Mouse (Mus musculus): Measurements from ENCODE around the gene Lss. TPM values are rescaled to one million over a fixed set of nuclear protein-coding genes. Genes with fewer than 3 reads are reported as not detected.

The Lss gene
- polyA plus RNA-seq, 1 experiment from 2014 or later: 62.4 TPM

DNA sequence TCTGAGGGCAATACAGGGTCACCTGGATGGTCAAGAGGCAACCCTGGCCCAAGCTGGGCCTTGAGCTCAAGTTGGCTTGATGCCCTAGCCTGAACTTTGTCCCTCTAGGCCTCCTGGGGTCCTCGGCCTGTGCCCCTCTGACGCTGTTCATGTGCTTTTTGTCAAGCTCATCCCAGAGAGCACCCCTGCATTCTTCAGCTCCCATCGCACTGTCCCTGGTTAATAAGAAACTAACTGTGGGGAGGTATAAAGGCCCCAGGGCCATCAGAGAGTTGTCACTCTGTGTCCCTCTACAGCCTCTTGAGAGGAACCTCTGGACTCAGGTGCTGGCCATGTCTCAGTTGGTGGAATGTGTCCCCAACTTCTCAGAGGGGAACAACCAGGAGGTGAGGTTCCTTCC, 44.0 kb downstream of the Lss start, which contains the start of gene Ftcd:
Gene Ftcd, plus strand, starts transcription at position 275 of the 400 bp plus-strand sequence.
- H3K27me3 ChIP-seq (replicated peaks; ENCODE audit: control insufficient read depth, insufficient read depth, low read length): no peaks in the 10 kb centered on the region
- H3K4me3 ChIP-seq (ENCODE audit: low read depth, low read length): no peak within 1 kb of the TSS
- no peak for DNase-seq (ENCODE audit: low spot score)
- no peaks in the 10 kb centered on the region for H3K36me3 ChIP-seq (ENCODE audit: control insufficient read depth, insufficient read depth, low read length)
- no peak within 1 kb of the TSS for H3K27ac ChIP-seq (ENCODE audit: low read depth)
- 64% methylated on average over 3 of the region's 3 CpGs for WGBS
- H3K9ac ChIP-seq (ENCODE audit: low read length): no peak within 1 kb of the TSS
- no peak for ATAC-seq (replicated peaks; ENCODE audit: low FRiP score, low TSS enrichment, low read depth)
- no peak within 1 kb of the TSS for H3K4me2 ChIP-seq (ENCODE audit: low read length)
- H3K9me3 ChIP-seq (ENCODE audit: control insufficient read depth, low read length): no peaks in the 10 kb centered on the region
- H3K4me1 ChIP-seq (replicated peaks; ENCODE audit: control insufficient read depth, insufficient read depth, low read length): no peaks in the 10 kb centered on the region

DNA sequence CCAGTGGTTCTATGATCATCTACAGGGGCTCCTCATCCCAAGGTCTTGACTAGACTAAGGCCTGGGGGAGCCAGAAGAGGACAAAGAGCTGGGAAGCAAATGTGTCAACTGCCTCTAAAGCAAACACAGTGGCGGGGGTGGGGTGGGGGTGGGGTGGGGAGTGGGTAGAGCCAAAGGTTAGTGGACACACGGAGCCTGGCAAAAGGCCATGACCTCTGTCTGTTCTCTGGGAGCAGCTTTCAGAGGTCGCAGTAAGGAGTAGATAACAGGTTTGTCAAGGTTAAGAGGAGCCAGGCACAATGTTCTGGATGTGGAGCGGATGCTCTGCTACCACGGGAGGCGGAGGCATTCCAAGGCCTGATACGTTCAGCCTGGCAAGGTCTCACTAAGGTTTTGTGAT, 45.5 kb downstream of the Lss start:
- Histone ChIP-seq H3K4me1 (replicated peaks; ENCODE audit: control insufficient read depth, insufficient read depth, low read length) (no peaks in the 10 kb centered on the region), H3K4me3 (ENCODE audit: low read depth, low read length) (no peak overlapping the region), H3K9me3 (ENCODE audit: control insufficient read depth, low read length) (no peaks in the 10 kb centered on the region), H3K36me3 (ENCODE audit: control insufficient read depth, insufficient read depth, low read length) (no peaks in the 10 kb centered on the region), H3K4me2 (ENCODE audit: low read length) (no peak overlapping the region), H3K9ac (ENCODE audit: low read length) (no peak overlapping the region), H3K27me3 (replicated peaks; ENCODE audit: control insufficient read depth, insufficient read depth, low read length) (no peaks in the 10 kb centered on the region), H3K27ac (ENCODE audit: low read depth) (no peak overlapping the region)
- ATAC-seq (replicated peaks; ENCODE audit: low FRiP score, low TSS enrichment, low read depth): no peak
- no peak for DNase-seq (ENCODE audit: low spot score)
- WGBS: 60% methylated on average over 7 of the region's 7 CpGs

DNA sequence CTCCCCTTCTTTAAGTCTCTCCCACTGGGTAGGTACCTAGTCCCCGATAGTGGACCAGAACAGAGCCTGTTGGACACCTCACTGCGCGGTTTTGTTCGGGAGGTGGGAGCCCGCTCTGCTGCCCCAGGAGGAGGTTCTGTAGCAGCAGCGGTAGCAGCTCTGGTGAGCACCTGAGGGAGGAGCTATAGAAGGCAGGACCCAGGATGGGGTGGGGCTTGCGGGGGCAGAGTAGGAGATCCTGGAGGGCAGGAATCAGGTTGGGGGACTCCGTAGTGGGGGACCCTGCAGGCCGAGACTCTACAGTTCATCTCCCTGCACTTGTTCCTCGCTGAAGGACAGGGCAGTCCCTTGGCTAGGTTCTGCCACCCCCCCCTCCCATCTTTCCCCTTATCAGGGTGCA, 52.8 kb downstream of the Lss start:
- Histone ChIP-seq H3K4me2 (ENCODE audit: low read length) (peak overlapping the region; percentile 40), H3K36me3 (ENCODE audit: control insufficient read depth, insufficient read depth, low read length) (no peaks in the 10 kb centered on the region), H3K4me3 (ENCODE audit: low read depth, low read length) (no peak overlapping the region), H3K9ac (ENCODE audit: low read length) (no peak overlapping the region), H3K27me3 (replicated peaks; ENCODE audit: control insufficient read depth, insufficient read depth, low read length) (0 out of 2 replicates have a peak, but pooled peaks cover 4% of the 10 kb centered on the region), H3K9me3 (ENCODE audit: control insufficient read depth, low read length) (no peaks in the 10 kb centered on the region), H3K27ac (ENCODE audit: low read depth) (no peak overlapping the region), H3K4me1 (replicated peaks; ENCODE audit: control insufficient read depth, insufficient read depth, low read length) (no peaks in the 10 kb centered on the region)
- DNase-seq (ENCODE audit: low spot score) (no peak), ATAC-seq (replicated peaks; ENCODE audit: low FRiP score, low TSS enrichment, low read depth) (peak; percentile 55; the same call in 1 of the 2 replicates)
- 15% methylated on average over 10 of the region's 10 CpGs for WGBS

DNA sequence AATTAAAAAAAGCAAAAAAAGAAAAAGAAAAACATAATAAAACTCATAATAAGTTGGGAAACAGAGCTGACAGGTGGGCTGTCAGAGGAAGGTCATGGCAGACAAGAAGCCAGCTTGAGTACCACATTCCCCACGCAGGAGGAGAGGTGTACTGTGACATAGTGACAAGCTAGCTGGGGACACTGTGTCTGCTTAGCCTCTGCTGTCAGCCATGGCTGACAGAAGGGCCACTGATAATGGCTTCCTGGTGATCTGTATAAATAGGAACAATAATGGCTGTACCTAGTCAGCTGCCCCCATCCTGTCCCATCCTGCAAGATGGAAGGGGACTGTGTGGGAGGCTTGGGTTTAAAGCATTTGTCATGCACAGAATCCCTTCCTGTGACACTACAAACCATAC, 54.8 kb downstream of the Lss start:
- Histone ChIP-seq H3K9ac (ENCODE audit: low read length) (no peak overlapping the region), H3K4me1 (replicated peaks; ENCODE audit: control insufficient read depth, insufficient read depth, low read length) (no peaks in the 10 kb centered on the region), H3K4me3 (ENCODE audit: low read depth, low read length) (no peak overlapping the region), H3K27ac (ENCODE audit: low read depth) (no peak overlapping the region), H3K9me3 (ENCODE audit: control insufficient read depth, low read length) (no peaks in the 10 kb centered on the region), H3K4me2 (ENCODE audit: low read length) (no peak overlapping the region), H3K36me3 (ENCODE audit: control insufficient read depth, insufficient read depth, low read length) (no peaks in the 10 kb centered on the region), H3K27me3 (replicated peaks; ENCODE audit: control insufficient read depth, insufficient read depth, low read length) (0 out of 2 replicates have a peak, but pooled peaks cover 4% of the 10 kb centered on the region)
- DNase-seq (ENCODE audit: low spot score) (no peak), ATAC-seq (replicated peaks; ENCODE audit: low FRiP score, low TSS enrichment, low read depth) (no peak)
- 28% methylated on average over 1 of the region's 1 CpGs for WGBS

DNA sequence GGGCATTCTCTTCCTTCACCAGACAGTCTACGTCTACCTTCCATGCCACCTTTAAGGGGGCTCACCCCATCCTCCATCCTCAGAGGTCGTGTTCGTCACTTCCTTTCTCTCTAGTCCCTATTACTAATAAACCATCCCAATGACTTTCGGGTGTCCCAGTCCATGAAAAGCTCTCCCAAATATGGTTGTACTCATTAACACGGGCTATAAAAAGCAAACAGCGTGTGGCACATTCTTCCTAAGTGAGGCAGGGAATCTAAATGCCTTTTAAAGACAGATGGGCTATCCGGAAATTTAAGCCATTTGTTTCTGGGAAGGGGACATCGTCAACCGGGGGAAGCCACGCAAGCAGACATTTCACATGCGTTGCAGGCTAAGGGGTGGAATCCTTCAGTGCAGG, 58.8 kb downstream of the Lss start:
- no peaks in the 10 kb centered on the region for H3K4me1 ChIP-seq (replicated peaks; ENCODE audit: control insufficient read depth, insufficient read depth, low read length)
- no peak overlapping the region for H3K9ac ChIP-seq (ENCODE audit: low read length)
- no peak for DNase-seq (ENCODE audit: low spot score)
- 77% methylated on average over 11 of the region's 11 CpGs for WGBS
- H3K27ac ChIP-seq (ENCODE audit: low read depth): no peak overlapping the region
- H3K9me3 ChIP-seq (ENCODE audit: control insufficient read depth, low read length): no peaks in the 10 kb centered on the region
- no peak overlapping the region for H3K4me3 ChIP-seq (ENCODE audit: low read depth, low read length)
- no peak overlapping the region for H3K4me2 ChIP-seq (ENCODE audit: low read length)
- no peaks in the 10 kb centered on the region for H3K27me3 ChIP-seq (replicated peaks; ENCODE audit: control insufficient read depth, insufficient read depth, low read length)
- no peaks in the 10 kb centered on the region for H3K36me3 ChIP-seq (ENCODE audit: control insufficient read depth, insufficient read depth, low read length)
- no peak for ATAC-seq (replicated peaks; ENCODE audit: low FRiP score, low TSS enrichment, low read depth)

DNA sequence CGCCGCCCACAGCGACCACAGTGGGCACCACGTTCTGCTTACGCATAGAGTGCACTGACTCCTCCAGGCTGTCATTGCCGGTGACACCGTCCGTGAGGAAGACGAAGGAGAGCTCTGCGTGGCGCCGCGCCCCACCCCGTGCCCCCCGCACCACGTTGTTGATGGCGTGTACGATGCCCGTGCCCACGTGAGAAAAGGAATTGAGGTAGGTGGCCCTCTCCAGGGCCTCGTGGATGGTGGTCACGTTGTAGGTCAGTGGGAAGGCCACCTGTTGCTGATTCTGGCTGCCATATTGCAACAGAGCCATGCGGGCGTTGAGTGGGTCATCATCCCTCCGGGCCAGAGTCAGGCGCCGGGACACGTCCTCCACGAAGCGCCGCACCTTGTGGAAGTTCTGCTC, 65.0 kb downstream of the Lss start:
- Histone ChIP-seq H3K9me3 (ENCODE audit: control insufficient read depth, low read length) (no peaks in the 10 kb centered on the region), H3K4me3 (ENCODE audit: low read depth, low read length) (no peak overlapping the region), H3K4me2 (ENCODE audit: low read length) (no peak overlapping the region), H3K4me1 (replicated peaks; ENCODE audit: control insufficient read depth, insufficient read depth, low read length) (no peaks in the 10 kb centered on the region), H3K36me3 (ENCODE audit: control insufficient read depth, insufficient read depth, low read length) (peaks cover 29% of the 10 kb centered on the region), H3K27me3 (replicated peaks; ENCODE audit: control insufficient read depth, insufficient read depth, low read length) (no peaks in the 10 kb centered on the region), H3K27ac (ENCODE audit: low read depth) (no peak overlapping the region), H3K9ac (ENCODE audit: low read length) (no peak overlapping the region)
- no peak for DNase-seq (ENCODE audit: low spot score)
- no peak for ATAC-seq (replicated peaks; ENCODE audit: low FRiP score, low TSS enrichment, low read depth)
- WGBS: 88% methylated on average over 31 of the region's 31 CpGs

DNA sequence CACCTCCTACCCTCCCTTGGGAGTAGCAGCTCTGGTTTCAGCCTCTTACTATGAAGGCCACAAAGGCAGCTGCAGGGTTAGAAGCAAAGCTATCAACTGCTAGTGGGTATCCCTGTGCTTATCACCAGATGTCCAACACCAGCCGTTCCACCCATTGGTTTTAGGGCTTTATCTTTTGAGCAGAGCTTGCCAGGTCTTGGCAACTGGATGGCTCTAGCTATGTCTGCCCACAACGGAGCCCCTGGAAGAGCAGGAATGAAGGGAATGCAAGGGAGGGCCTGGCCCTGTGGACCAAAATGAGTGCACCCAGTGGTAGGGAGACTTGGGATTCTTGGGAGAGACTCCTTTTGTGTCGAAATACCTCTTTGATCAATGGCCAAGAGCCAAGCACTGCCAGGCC, 71.3 kb downstream of the Lss start:
- Histone ChIP-seq H3K4me1 (replicated peaks; ENCODE audit: control insufficient read depth, insufficient read depth, low read length) (no peaks in the 10 kb centered on the region), H3K27me3 (replicated peaks; ENCODE audit: control insufficient read depth, insufficient read depth, low read length) (no peaks in the 10 kb centered on the region), H3K36me3 (ENCODE audit: control insufficient read depth, insufficient read depth, low read length) (peaks cover 90% of the 10 kb centered on the region), H3K9ac (ENCODE audit: low read length) (no peak overlapping the region), H3K4me3 (ENCODE audit: low read depth, low read length) (no peak overlapping the region), H3K4me2 (ENCODE audit: low read length) (no peak overlapping the region), H3K27ac (ENCODE audit: low read depth) (no peak overlapping the region), H3K9me3 (ENCODE audit: control insufficient read depth, low read length) (no peaks in the 10 kb centered on the region)
- DNase-seq (ENCODE audit: low spot score) (no peak), ATAC-seq (replicated peaks; ENCODE audit: low FRiP score, low TSS enrichment, low read depth) (no peak)
- 82% methylated on average over 3 of the region's 3 CpGs for WGBS

Other genes starting within 250 kb of the Lss start
- 5.7 and 6.6 TPM in 2 replicates for gene Dip2a, start 186.3 kb upstream of the Lss start, polyA plus RNA-seq (2014; fragmentation: Nextera tagmentation; extraction: Ambion mirVana)
- not detected in 2 replicates for gene AC141477.1, start 91.1 kb upstream of the Lss start, polyA plus RNA-seq (2014; fragmentation: Nextera tagmentation; extraction: Ambion mirVana)
- gene Pcnt, start 88.8 kb upstream of the Lss start, polyA plus RNA-seq (2014; fragmentation: Nextera tagmentation; extraction: Ambion mirVana): 20.1 and 22.2 TPM in 2 replicates
- not detected in 2 replicates for gene 2610028H24Rik, start 82.5 kb upstream of the Lss start, polyA plus RNA-seq (2014; fragmentation: Nextera tagmentation; extraction: Ambion mirVana)
- gene Mcm3ap, start 62.7 kb upstream of the Lss start, polyA plus RNA-seq (2014; fragmentation: Nextera tagmentation; extraction: Ambion mirVana): 56.2 and 67.8 TPM in 2 replicates
- 4.7 and 5.4 TPM in 2 replicates for gene Ybey, start 62.5 kb upstream of the Lss start, polyA plus RNA-seq (2014; fragmentation: Nextera tagmentation; extraction: Ambion mirVana)
- 0.18 TPM in 1 of 2 replicates, not detected in the other for gene Spatc1l, start 30.7 kb downstream of the Lss start, polyA plus RNA-seq (2014; fragmentation: Nextera tagmentation; extraction: Ambion mirVana)
- 0.11 TPM in 1 of 2 replicates, not detected in the other for gene Ftcd, start 44.1 kb downstream of the Lss start, polyA plus RNA-seq (2014; fragmentation: Nextera tagmentation; extraction: Ambion mirVana)
- 164 and 184 TPM in 2 replicates for gene Col6a2, start 92.0 kb downstream of the Lss start, polyA plus RNA-seq (2014; fragmentation: Nextera tagmentation; extraction: Ambion mirVana)
- gene Col6a1, start 194.6 kb downstream of the Lss start, polyA plus RNA-seq (2014; fragmentation: Nextera tagmentation; extraction: Ambion mirVana): 309 and 317 TPM in 2 replicates

All from intestine, embryonic 14.5 days (tissue).